Mouse (Mus musculus): ENCODE results near the gene Smyd3. TPM values are rescaled to one million over a fixed set of nuclear protein-coding genes. Genes with fewer than 3 reads are reported as not detected.

Smyd3 gene
- total and polyA plus RNA-seq, 2 experiments from 2014 or later: 15.8 to 28.4 TPM

- no peaks in the 10 kb centered on the region for H3K36me3 ChIP-seq (ENCODE audit: insufficient read depth, low read length)
- no peak overlapping the region for H3K27ac ChIP-seq (ENCODE audit: low read depth, low read length)
- no peaks in the 10 kb centered on the region for H3K9me3 ChIP-seq (ENCODE audit: low read length)
- 86% methylated on average over 22 of the region's 22 CpGs for WGBS
- no peaks in the 10 kb centered on the region for H3K27me3 ChIP-seq (ENCODE audit: insufficient read depth, low read length)
- no peaks in the 10 kb centered on the region for H3K4me1 ChIP-seq (ENCODE audit: insufficient read depth, low read length)
- no peak overlapping the region for H3K4me3 ChIP-seq (ENCODE audit: low read depth, low read length)
- ATAC-seq (ENCODE audit: low FRiP score) (no peak), DNase-seq (ENCODE audit: low spot score) (no peak)
- no peak overlapping the region for H3K9ac ChIP-seq (replicated peaks; ENCODE audit: low read length, poor library complexity, severe bottlenecking)
- no peak overlapping the region for H3K4me2 ChIP-seq (ENCODE audit: low read depth, low read length, poor library complexity, severe bottlenecking)
- TF ChIP-seq CTCF (IDR thresholded peaks at IDR 0.05): no peak
Observed at GRCm38 (mm10) chr1:179461019-179461814, 56.6 kb downstream of the Smyd3 start.

- peak; percentile 50 for DNase-seq (ENCODE audit: low spot score)
- H3K36me3 ChIP-seq (ENCODE audit: insufficient read depth, low read length): no peaks in the 10 kb centered on the region
- H3K27me3 ChIP-seq (ENCODE audit: insufficient read depth, low read length): no peaks in the 10 kb centered on the region
- H3K4me2 ChIP-seq (ENCODE audit: low read depth, low read length, poor library complexity, severe bottlenecking): no peak overlapping the region
- WGBS: 68% methylated on average over 10 of the region's 10 CpGs
- H3K27ac ChIP-seq (ENCODE audit: low read depth, low read length): no peak overlapping the region
- no peaks in the 10 kb centered on the region for H3K9me3 ChIP-seq (ENCODE audit: low read length)
- H3K4me3 ChIP-seq (ENCODE audit: low read depth, low read length): no peak overlapping the region
- H3K4me1 ChIP-seq (ENCODE audit: insufficient read depth, low read length): no peaks in the 10 kb centered on the region
- no peak for TF ChIP-seq CTCF (IDR thresholded peaks at IDR 0.05)
- no peak for ATAC-seq (ENCODE audit: low FRiP score)
- H3K9ac ChIP-seq (replicated peaks; ENCODE audit: low read length, poor library complexity, severe bottlenecking): no peak overlapping the region
Observed at GRCm38 (mm10) chr1:179458987-179459368, 58.9 kb downstream of the Smyd3 start.

- no peak for DNase-seq (ENCODE audit: low spot score)
Observed at GRCm38 (mm10) chr1:179458236-179458986, 59.4 kb downstream of the Smyd3 start.

GRCm38 (mm10) chr1:179454600-179454999 lies 63.2 kb downstream of the Smyd3 start:
- H3K4me3 ChIP-seq (ENCODE audit: low read depth, low read length): no peak overlapping the region
- WGBS: 71% methylated on average over 6 of the region's 6 CpGs
- no peaks in the 10 kb centered on the region for H3K9me3 ChIP-seq (ENCODE audit: low read length)
- no peak for TF ChIP-seq CTCF (IDR thresholded peaks at IDR 0.05)
- ATAC-seq (ENCODE audit: low FRiP score) (no peak), DNase-seq (ENCODE audit: low spot score) (no peak)
- H3K4me2 ChIP-seq (ENCODE audit: low read depth, low read length, poor library complexity, severe bottlenecking): no peak overlapping the region
- H3K36me3 ChIP-seq (ENCODE audit: insufficient read depth, low read length): no peaks in the 10 kb centered on the region
- H3K27ac ChIP-seq (ENCODE audit: low read depth, low read length): no peak overlapping the region
- no peak overlapping the region for H3K9ac ChIP-seq (replicated peaks; ENCODE audit: low read length, poor library complexity, severe bottlenecking)
- H3K27me3 ChIP-seq (ENCODE audit: insufficient read depth, low read length): no peaks in the 10 kb centered on the region
- H3K4me1 ChIP-seq (ENCODE audit: insufficient read depth, low read length): no peaks in the 10 kb centered on the region

More at GRCm38 (mm10) chr1:179458236-179458986, 59.4 kb downstream of the Smyd3 start:
- Histone ChIP-seq H3K4me3 (ENCODE audit: low read depth, low read length) (no peak overlapping the region), H3K9me3 (ENCODE audit: low read length) (no peaks in the 10 kb centered on the region), H3K4me2 (ENCODE audit: low read depth, low read length, poor library complexity, severe bottlenecking) (no peak overlapping the region), H3K9ac (replicated peaks; ENCODE audit: low read length, poor library complexity, severe bottlenecking) (no peak overlapping the region), H3K27me3 (ENCODE audit: insufficient read depth, low read length) (no peaks in the 10 kb centered on the region), H3K4me1 (ENCODE audit: insufficient read depth, low read length) (no peaks in the 10 kb centered on the region), H3K36me3 (ENCODE audit: insufficient read depth, low read length) (no peaks in the 10 kb centered on the region), H3K27ac (ENCODE audit: low read depth, low read length) (no peak overlapping the region)
- ATAC-seq (ENCODE audit: low FRiP score): no peak
- 64% methylated on average over 9 of the region's 9 CpGs for WGBS
- no peak for TF ChIP-seq CTCF (IDR thresholded peaks at IDR 0.05)

GRCm38 (mm10) chr1:179451211-179451610 lies 66.6 kb downstream of the Smyd3 start:
- TF ChIP-seq CTCF (IDR thresholded peaks at IDR 0.05): peak; percentile 63

GRCm38 (mm10) chr1:179446845-179447212 lies 71.0 kb downstream of the Smyd3 start:
- ATAC-seq (ENCODE audit: low FRiP score): no peak
- 0 out of 2 replicates have a peak overlapping the region, but pooled peaks have one; percentile 13 for H3K4me2 ChIP-seq (ENCODE audit: low read depth, low read length, poor library complexity, severe bottlenecking)
- no peak overlapping the region for H3K4me3 ChIP-seq (ENCODE audit: low read depth, low read length)
- H3K9ac ChIP-seq (replicated peaks; ENCODE audit: low read length, poor library complexity, severe bottlenecking): no peak overlapping the region
- no peaks in the 10 kb centered on the region; the same call in 1 of the 2 replicates for H3K4me1 ChIP-seq (ENCODE audit: insufficient read depth, low read length)
- H3K27me3 ChIP-seq (ENCODE audit: insufficient read depth, low read length): no peaks in the 10 kb centered on the region
- H3K36me3 ChIP-seq (ENCODE audit: insufficient read depth, low read length): no peaks in the 10 kb centered on the region
- WGBS: 27% methylated on average over 2 of the region's 2 CpGs
- no peaks in the 10 kb centered on the region for H3K9me3 ChIP-seq (ENCODE audit: low read length)
- no peak for DNase-seq (ENCODE audit: low spot score)
- H3K27ac ChIP-seq (ENCODE audit: low read depth, low read length): no peak overlapping the region
- no peak for TF ChIP-seq CTCF (IDR thresholded peaks at IDR 0.05)

More at GRCm38 (mm10) chr1:179451211-179451610, 66.6 kb downstream of the Smyd3 start:
- Histone ChIP-seq H3K9ac (replicated peaks; ENCODE audit: low read length, poor library complexity, severe bottlenecking) (no peak overlapping the region), H3K27me3 (ENCODE audit: insufficient read depth, low read length) (no peaks in the 10 kb centered on the region), H3K27ac (ENCODE audit: low read depth, low read length) (no peak overlapping the region), H3K4me1 (ENCODE audit: insufficient read depth, low read length) (no peaks in the 10 kb centered on the region; the same call in 1 of the 2 replicates), H3K9me3 (ENCODE audit: low read length) (no peaks in the 10 kb centered on the region), H3K4me2 (ENCODE audit: low read depth, low read length, poor library complexity, severe bottlenecking) (no peak overlapping the region), H3K36me3 (ENCODE audit: insufficient read depth, low read length) (no peaks in the 10 kb centered on the region), H3K4me3 (ENCODE audit: low read depth, low read length) (no peak overlapping the region)
- no peak for ATAC-seq (ENCODE audit: low FRiP score)
- DNase-seq (ENCODE audit: low spot score): peak; percentile 35
- 86% methylated on average over 2 of the region's 2 CpGs for WGBS

Data from midbrain, postnatal 0 days (tissue).